Mouse (Mus musculus): ENCODE data around the gene Prrg4.
A peak's percentile ranks its signal among the peaks of the same experiment; 100 is the strongest.
"Not testable (repeated sequence)": the region's sequence is repeated elsewhere in the genome, so short reads cannot be mapped to it uniquely, and the experiment has no call there.

The Prrg4 gene

GRCm38 (mm10) chr2:104842559-104842958, 7.1 kb downstream of the Prrg4 start:
- no peak for DNase-seq (ENCODE audit: low read depth, low spot score)

- no peak for DNase-seq (ENCODE audit: low read depth, low spot score)
These were observed 7.9 kb downstream of the Prrg4 start for GRCm38 (mm10) chr2:104841736-104842135.

GRCm38 (mm10) chr2:104840974-104841373, 8.7 kb downstream of the Prrg4 start:
- no peak for DNase-seq (ENCODE audit: low read depth, low spot score)

- no peak for DNase-seq (ENCODE audit: low read depth, low spot score)
These were observed 17.2 kb downstream of the Prrg4 start for GRCm38 (mm10) chr2:104832486-104832885.

GRCm38 (mm10) chr2:104826191-104826590, 23.5 kb downstream of the Prrg4 start:
- DNase-seq (ENCODE audit: low read depth, low spot score): no peak

GRCm38 (mm10) chr2:104818763-104819162, 30.9 kb downstream of the Prrg4 start:
- not testable (repeated sequence) for DNase-seq (ENCODE audit: low read depth, low spot score)

- no peak for DNase-seq (ENCODE audit: low read depth, low spot score)
These were observed 31.9 kb downstream of the Prrg4 start for GRCm38 (mm10) chr2:104817555-104818330.

- DNase-seq (ENCODE audit: low read depth, low spot score): peak; percentile 77
These were observed 32.7 kb downstream of the Prrg4 start for GRCm38 (mm10) chr2:104816866-104817439.

GRCm38 (mm10) chr2:104816371-104816827, 33.3 kb downstream of the Prrg4 start, which contains the start of gene Qser1:
Gene Qser1 (minus strand): TSS chr2:104816760.
- no peak for DNase-seq (ENCODE audit: low read depth, low spot score)

- no peak for DNase-seq (ENCODE audit: low read depth, low spot score)
These were observed 33.9 kb downstream of the Prrg4 start for GRCm38 (mm10) chr2:104815561-104816370.

- no peak for DNase-seq (ENCODE audit: low read depth, low spot score)
These were observed 35.3 kb downstream of the Prrg4 start for GRCm38 (mm10) chr2:104814181-104814951.

GRCm38 (mm10) chr2:104805435-104805834, 44.2 kb downstream of the Prrg4 start:
- DNase-seq (ENCODE audit: low read depth, low spot score): no peak

Measured in skeletal muscle tissue, adult 2 months (tissue).